Mouse (Mus musculus) heart, adult 2 months (tissue): ENCODE measurements around the gene Bnc2.

Source experiments
- CTCF ChIP-seq: fragments of 200-600 bp; IDR thresholded peaks from 2 replicates; pipeline ENCODE4 v1.8.1; 2022; ENCODE audit warnings: antibody characterized with exemption, mild to moderate bottlenecking, moderate library complexity
- EP300 ChIP-seq: fragments of 200-500 bp; IDR thresholded peaks from 2 replicates; pipeline ENCODE4 v1.6.1; 2011; ENCODE audit warnings: low read depth, low read length, control low read depth; ENCODE audit not compliant: insufficient read depth
- POLR2A ChIP-seq: fragments of 200-500 bp; IDR thresholded peaks from 2 replicates; pipeline ENCODE4 v1.6.1; 2011; ENCODE audit warnings: mild to moderate bottlenecking, low read depth, low read length, control low read depth; ENCODE audit not compliant: insufficient read depth

GRCm38 (mm10) chr4:84310851-84311250 lies 364.2 kb downstream of the Bnc2 start:
- TF ChIP-seq CTCF, result no peak
- TF ChIP-seq POLR2A, result no peak
- TF ChIP-seq EP300, result no peak
